Mouse (Mus musculus) brain, adult 2 months (tissue): ENCODE data around the gene Slc25a44.

Experiments
- DNase-seq: peaks from one replicate; pipeline ENCODE4 v3.0.0; 2011; ENCODE audit warnings: low read depth, low spot score

Gene Slc25a44

GRCm38 (mm10) chr3:88424605-88425329, at the start of gene Slc25a44:
Gene Slc25a44 (minus strand): TSS chr3:88425139.
- peak; percentile 100 for DNase-seq

- no peak for DNase-seq
Observed at GRCm38 (mm10) chr3:88473571-88473970, 48.6 kb upstream of the Slc25a44 start.

- DNase-seq: no peak
Observed at GRCm38 (mm10) chr3:88473020-88473419, 48.1 kb upstream of the Slc25a44 start.

- DNase-seq: no peak
Observed at GRCm38 (mm10) chr3:88470943-88471479, 46.1 kb upstream of the Slc25a44 start.

- DNase-seq: no peak
Observed at GRCm38 (mm10) chr3:88469466-88469865, 44.5 kb upstream of the Slc25a44 start.

- DNase-seq: peak; percentile 92
Observed at GRCm38 (mm10) chr3:88467116-88467824, 42.3 kb upstream of the Slc25a44 start.

GRCm38 (mm10) chr3:88465127-88465526, 40.2 kb upstream of the Slc25a44 start:
- DNase-seq: no peak

- no peak for DNase-seq
Observed at GRCm38 (mm10) chr3:88464425-88464824, 39.5 kb upstream of the Slc25a44 start.

- DNase-seq: no peak
Observed at GRCm38 (mm10) chr3:88460983-88461696, 36.2 kb upstream of the Slc25a44 start, which contains the start of gene Sema4a. Gene Sema4a (minus strand): TSS chr3:88461182.

- no peak for DNase-seq
Observed at GRCm38 (mm10) chr3:88460029-88460428, 35.1 kb upstream of the Slc25a44 start.

- DNase-seq: peak; percentile 83
Observed at GRCm38 (mm10) chr3:88458778-88459219, 33.9 kb upstream of the Slc25a44 start.

- peak; percentile 73 for DNase-seq
Observed at GRCm38 (mm10) chr3:88456746-88457532, 32.0 kb upstream of the Slc25a44 start.

- no peak for DNase-seq
Observed at GRCm38 (mm10) chr3:88456313-88456712, 31.4 kb upstream of the Slc25a44 start.

- DNase-seq: no peak
Observed at GRCm38 (mm10) chr3:88455588-88456264, 30.8 kb upstream of the Slc25a44 start.

- no peak for DNase-seq
Observed at GRCm38 (mm10) chr3:88454762-88455587, 30.0 kb upstream of the Slc25a44 start.

- DNase-seq: no peak
Observed at GRCm38 (mm10) chr3:88453986-88454385, 29.0 kb upstream of the Slc25a44 start.

- no peak for DNase-seq
Observed at GRCm38 (mm10) chr3:88453369-88453768, 28.4 kb upstream of the Slc25a44 start.

GRCm38 (mm10) chr3:88452716-88453115, 27.8 kb upstream of the Slc25a44 start:
- DNase-seq: peak; percentile 45

- no peak for DNase-seq
Observed at GRCm38 (mm10) chr3:88452246-88452645, 27.3 kb upstream of the Slc25a44 start.
